Mouse (Mus musculus) lung, embryonic 16.5 days (tissue): ENCODE measurements around the gene Mus81. TPM values are rescaled to one million over a fixed set of nuclear protein-coding genes. Genes with fewer than 3 reads are reported as not detected.

Experiments used
- ATAC-seq: fragments of 200-750 bp; cut with Nextera tagmentation; 2 replicates; pipeline ENCODE4 v1.8.0; 2017; ENCODE audit warnings: low read depth, mild to moderate bottlenecking, moderate library complexity
- H3K27ac ChIP-seq: fragments of 300-500 bp; sonication (generic); 2 replicates; pipeline ENCODE4 v1.5.1; 2014; ENCODE audit warnings: mild to moderate bottlenecking, control low read depth, low read length
- H3K27me3 ChIP-seq: fragments of 300-500 bp; sonication (generic); 2 replicates; pipeline ENCODE4 v1.6.1; 2014; ENCODE audit warnings: low read depth, low read length, mixed read lengths; ENCODE audit not compliant: control insufficient read depth, insufficient read depth
- H3K36me3 ChIP-seq: fragments of 300-500 bp; sonication (generic); 2 replicates; pipeline ENCODE4 v1.6.1; 2014; ENCODE audit warnings: low read length; ENCODE audit not compliant: control insufficient read depth, insufficient read depth
- H3K4me1 ChIP-seq: fragments of 300-500 bp; sonication (generic); replicated peaks from 2 replicates; pipeline ENCODE4 v1.6.1; 2014; ENCODE audit warnings: low read length, mixed read lengths; ENCODE audit not compliant: control insufficient read depth, insufficient read depth
- H3K4me2 ChIP-seq: fragments of 300-500 bp; sonication (generic); 2 replicates; pipeline ENCODE4 v1.6.1; 2014; ENCODE audit warnings: low read depth, low read length, control low read depth
- H3K4me3 ChIP-seq: fragments of 300-500 bp; sonication (generic); 2 replicates; pipeline ENCODE4 v1.5.1; 2014; ENCODE audit warnings: mild to moderate bottlenecking, low read length, control low read depth
- H3K9ac ChIP-seq: fragments of 300-500 bp; sonication (generic); 2 replicates; pipeline ENCODE4 v1.6.1; 2014; ENCODE audit warnings: low read length, control low read depth
- H3K9me3 ChIP-seq: fragments of 300-500 bp; sonication (generic); 2 replicates; pipeline ENCODE4 v1.6.1; 2016; ENCODE audit warnings: low read length; ENCODE audit not compliant: control insufficient read depth
- WGBS: fragments of 180-500 bp; shearing (Covaris S2); extraction: QIAGEN DNeasy Blood & Tissue Kit; methylation state at CpG from one replicate; pipeline ENCODE4 v1.1.7; 2014; 5-methylcytosine and 5-hydroxymethylcytosine counted together
- polyA plus RNA-seq: library from polyadenylated mRNA; unstranded; fragments of >200 nt; fragmentation: Nextera tagmentation; extraction: Ambion mirVana; gene quantifications from 2 replicates; pipeline ENCODE4 v1.2.1, GENCODE M21; 2015

Mus81 gene
- polyA plus RNA-seq, 1 experiment from 2014 or later = 45.7 TPM

GRCm38 (mm10) chr19:5456241-5456921, 31.8 kb downstream of the Mus81 start:
- H3K36me3 ChIP-seq = peaks cover 4% of the 10 kb centered on the region; the same call in 1 of the 2 replicates
- 2% methylated on average over 26 of the region's 26 CpGs for WGBS
- peak overlapping the region; percentile 92 for H3K9ac ChIP-seq
- H3K4me3 ChIP-seq = peak overlapping the region; percentile 92
- H3K9me3 ChIP-seq = no peaks in the 10 kb centered on the region
- peak overlapping the region; percentile 95 for H3K27ac ChIP-seq
- ATAC-seq = peak; percentile 6; the same call in 1 of the 2 replicates
- peaks cover 29% of the 10 kb centered on the region for H3K4me1 ChIP-seq
- 0 out of 2 replicates have a peak, but pooled peaks cover 3% of the 10 kb centered on the region for H3K27me3 ChIP-seq
- peak overlapping the region; percentile 97 for H3K4me2 ChIP-seq

GRCm38 (mm10) chr19:5455568-5455967, 32.6 kb downstream of the Mus81 start:
- peaks cover 24% of the 10 kb centered on the region for H3K4me1 ChIP-seq

GRCm38 (mm10) chr19:5455037-5455436, 33.2 kb downstream of the Mus81 start:
- peaks cover 21% of the 10 kb centered on the region for H3K4me1 ChIP-seq
- WGBS = 85% methylated on average over 12 of the region's 12 CpGs
- no peaks in the 10 kb centered on the region for H3K9me3 ChIP-seq
- H3K27me3 ChIP-seq = peaks cover 7% of the 10 kb centered on the region
- peak overlapping the region; percentile 92 for H3K9ac ChIP-seq
- no peak overlapping the region for H3K27ac ChIP-seq
- ATAC-seq = no peak
- peak overlapping the region; percentile 92 for H3K4me3 ChIP-seq
- peak overlapping the region; percentile 97 for H3K4me2 ChIP-seq
- peaks cover 4% of the 10 kb centered on the region; the same call in 1 of the 2 replicates for H3K36me3 ChIP-seq

More at GRCm38 (mm10) chr19:5455568-5455967, 32.6 kb downstream of the Mus81 start:
- H3K27ac ChIP-seq = peak overlapping the region; percentile 56
- H3K4me2 ChIP-seq = peak overlapping the region; percentile 97
- peak overlapping the region; percentile 92 for H3K4me3 ChIP-seq
- H3K9ac ChIP-seq = peak overlapping the region; percentile 92
- H3K27me3 ChIP-seq = peaks cover 3% of the 10 kb centered on the region; the same call in 1 of the 2 replicates
- no peaks in the 10 kb centered on the region for H3K9me3 ChIP-seq
- H3K36me3 ChIP-seq = peaks cover 4% of the 10 kb centered on the region; the same call in 1 of the 2 replicates
- ATAC-seq = no peak
- WGBS = 55% methylated on average over 8 of the region's 8 CpGs

GRCm38 (mm10) chr19:5451766-5452165, 36.4 kb downstream of the Mus81 start:
- H3K4me1 ChIP-seq = peaks cover 31% of the 10 kb centered on the region
- peaks cover 4% of the 10 kb centered on the region; the same call in 1 of the 2 replicates for H3K36me3 ChIP-seq
- H3K27ac ChIP-seq = no peak overlapping the region
- H3K9me3 ChIP-seq = no peaks in the 10 kb centered on the region
- 68% methylated on average over 6 of the region's 6 CpGs for WGBS
- no peak overlapping the region for H3K4me2 ChIP-seq
- no peak overlapping the region for H3K4me3 ChIP-seq
- ATAC-seq = no peak
- no peak overlapping the region for H3K9ac ChIP-seq
- H3K27me3 ChIP-seq = peaks cover 33% of the 10 kb centered on the region

GRCm38 (mm10) chr19:5449673-5450072, 38.5 kb downstream of the Mus81 start:
- 78% methylated on average over 3 of the region's 3 CpGs for whole genome bisulfite sequencing
- ATAC-seq = no peak
- H3K27me3 ChIP-seq = peaks cover 36% of the 10 kb centered on the region
- no peak overlapping the region for H3K4me3 ChIP-seq
- no peak overlapping the region for H3K9ac ChIP-seq
- H3K4me2 ChIP-seq = no peak overlapping the region
- H3K27ac ChIP-seq = no peak overlapping the region
- H3K36me3 ChIP-seq = peaks cover 4% of the 10 kb centered on the region; the same call in 1 of the 2 replicates
- H3K4me1 ChIP-seq = peaks cover 19% of the 10 kb centered on the region
- no peaks in the 10 kb centered on the region for H3K9me3 ChIP-seq

GRCm38 (mm10) chr19:5448354-5449150, 39.6 kb downstream of the Mus81 start:
- Histone ChIP-seq H3K9me3 (no peaks in the 10 kb centered on the region), H3K4me3 (peak overlapping the region; percentile 64), H3K4me2 (peak overlapping the region; percentile 97), H3K36me3 (no peaks in the 10 kb centered on the region), H3K27me3 (peaks cover 36% of the 10 kb centered on the region), H3K27ac (no peak overlapping the region), H3K9ac (peak overlapping the region; percentile 55; the same call in 1 of the 2 replicates), H3K4me1 (peaks cover 19% of the 10 kb centered on the region)
- WGBS = 3% methylated on average over 36 of the region's 36 CpGs
- 0 out of 2 replicates have a peak, but pooled peaks have one; percentile 8 for ATAC-seq

GRCm38 (mm10) chr19:5447515-5448353, 40.5 kb downstream of the Mus81 start, which contains the start of gene Fosl1:
TSS of gene Fosl1 (plus strand) at chr19:5447547.
- under 1% methylated on average over 70 of the region's 70 CpGs for WGBS
- Histone ChIP-seq H3K4me3 (peak within 1 kb of the TSS; percentile 64), H3K27ac (no peak within 1 kb of the TSS), H3K4me1 (peaks cover 19% of the 10 kb centered on the region), H3K4me2 (peak within 1 kb of the TSS; percentile 97), H3K27me3 (peaks cover 36% of the 10 kb centered on the region), H3K9ac (peak within 1 kb of the TSS; percentile 55), H3K36me3 (no peaks in the 10 kb centered on the region), H3K9me3 (no peaks in the 10 kb centered on the region)
- ATAC-seq = peak; percentile 39

- H3K4me2 ChIP-seq = no peak overlapping the region
- ATAC-seq = no peak
- H3K4me3 ChIP-seq = no peak overlapping the region
- WGBS = 85% methylated on average over 5 of the region's 5 CpGs
- H3K4me1 ChIP-seq = peaks cover 19% of the 10 kb centered on the region
- H3K9ac ChIP-seq = no peak overlapping the region
- H3K36me3 ChIP-seq = no peaks in the 10 kb centered on the region
- no peak overlapping the region for H3K27ac ChIP-seq
- H3K27me3 ChIP-seq = peaks cover 36% of the 10 kb centered on the region
- no peaks in the 10 kb centered on the region for H3K9me3 ChIP-seq
These were observed 42.5 kb downstream of the Mus81 start for GRCm38 (mm10) chr19:5445747-5446146.
